Mouse (Mus musculus) stomach, embryonic 14.5 days (tissue): ENCODE results near the gene Cct5. TPM values are rescaled to one million over a fixed set of nuclear protein-coding genes. Genes with fewer than 3 reads are reported as not detected.
A peak's percentile ranks its signal among the peaks of the same experiment; 100 is the strongest.

Experiments used
- ATAC-seq: fragments of 200-750 bp; cut with Nextera tagmentation; 2 replicates; pipeline ENCODE4 v1.8.0; 2017; ENCODE audit warnings: low read depth, moderate TSS enrichment; ENCODE audit not compliant: insufficient number of reproducible peaks, insufficient read depth, low FRiP score
- H3K27ac ChIP-seq: fragments of 300-500 bp; sonication (generic); 2 replicates; pipeline ENCODE4 v1.5.1; 2014; ENCODE audit warnings: mild to moderate bottlenecking, low read length, moderate library complexity, mixed read lengths
- H3K27me3 ChIP-seq: fragments of 300-500 bp; sonication (generic); 2 replicates; pipeline ENCODE4 v1.6.1; 2014; ENCODE audit warnings: low read length, control low read depth, mixed read lengths; ENCODE audit not compliant: control insufficient read depth, insufficient read depth
- H3K36me3 ChIP-seq: fragments of 300-500 bp; sonication (generic); 2 replicates; pipeline ENCODE4 v1.6.1; 2014; ENCODE audit warnings: mild to moderate bottlenecking, control low read depth, low read length, moderate library complexity, mixed read lengths; ENCODE audit not compliant: control insufficient read depth, insufficient read depth
- H3K4me1 ChIP-seq: fragments of 300-500 bp; sonication (generic); 2 replicates; pipeline ENCODE4 v1.6.1; 2014; ENCODE audit warnings: low read length, control low read depth, mixed read lengths; ENCODE audit not compliant: control insufficient read depth, insufficient read depth
- H3K4me2 ChIP-seq: fragments of 300-500 bp; sonication (generic); replicated peaks from 2 replicates; pipeline ENCODE4 v1.6.1; 2014; ENCODE audit warnings: low read depth, low read length, control low read depth
- H3K4me3 ChIP-seq: fragments of 300-500 bp; sonication (generic); 2 replicates; pipeline ENCODE4 v1.5.1; 2014; ENCODE audit warnings: low read depth, low read length, control low read depth
- H3K9ac ChIP-seq: fragments of 300-500 bp; sonication (generic); replicated peaks from 2 replicates; pipeline ENCODE4 v1.6.1; 2014; ENCODE audit warnings: low read depth, mild to moderate bottlenecking, control low read depth, low read length, moderate library complexity, mixed read lengths
- H3K9me3 ChIP-seq: fragments of 300-500 bp; sonication (generic); 2 replicates; pipeline ENCODE4 v1.6.1; 2016; ENCODE audit warnings: low read depth, low read length, control low read depth; ENCODE audit not compliant: control insufficient read depth
- WGBS: fragments of 180-500 bp; shearing (Covaris S2); extraction: QIAGEN DNeasy Blood & Tissue Kit; methylation state at CpG from one replicate; pipeline ENCODE4 v1.1.7; 2014; 5-methylcytosine and 5-hydroxymethylcytosine counted together
- polyA plus RNA-seq: library from polyadenylated mRNA; unstranded; fragments of >200 nt; fragmentation: Nextera tagmentation; extraction: Ambion mirVana; gene quantifications from 2 replicates; pipeline ENCODE4 v1.2.1, GENCODE M21; 2014

Cct5 gene
- polyA plus RNA-seq, 1 experiment from 2014 or later = 533 TPM

DNA sequence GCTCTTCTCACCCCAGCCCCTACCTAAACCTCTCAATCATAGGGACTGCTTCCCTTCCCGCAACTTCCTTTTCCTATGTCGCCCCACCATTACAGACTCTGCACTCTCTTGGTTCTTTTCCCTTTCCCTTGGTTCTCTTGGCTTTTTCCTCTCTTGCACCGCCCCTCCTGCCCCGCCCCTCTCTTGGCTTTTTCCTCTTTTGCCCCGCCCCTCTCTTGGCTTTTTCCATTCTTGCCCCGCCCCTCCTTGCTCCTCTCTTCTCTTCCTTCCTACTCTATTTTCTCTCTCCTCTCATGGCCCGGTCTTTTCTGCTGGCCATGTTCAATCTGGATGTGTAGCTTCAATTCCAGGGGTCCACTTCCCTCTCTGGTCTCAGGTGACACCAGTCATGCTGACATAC is 34.2 kb downstream of the Cct5 start:
- no peaks in the 10 kb centered on the region for H3K9me3 ChIP-seq
- H3K4me3 ChIP-seq = no peak overlapping the region
- ATAC-seq = no peak
- H3K27me3 ChIP-seq = no peaks in the 10 kb centered on the region
- H3K27ac ChIP-seq = no peak overlapping the region
- no peak overlapping the region for H3K9ac ChIP-seq
- peaks cover 10% of the 10 kb centered on the region; the same call in 1 of the 2 replicates for H3K4me1 ChIP-seq
- no peaks in the 10 kb centered on the region for H3K36me3 ChIP-seq
- H3K4me2 ChIP-seq = no peak overlapping the region
- 68% methylated on average over 7 of the region's 7 CpGs for WGBS

GRCm38 (mm10) chr15:31565786-31566185 is 35.8 kb downstream of the Cct5 start:
- Histone ChIP-seq H3K4me1 (peaks cover 10% of the 10 kb centered on the region; the same call in 1 of the 2 replicates), H3K9me3 (no peaks in the 10 kb centered on the region), H3K36me3 (no peaks in the 10 kb centered on the region), H3K4me2 (no peak overlapping the region), H3K4me3 (no peak overlapping the region), H3K27ac (no peak overlapping the region), H3K9ac (no peak overlapping the region), H3K27me3 (no peaks in the 10 kb centered on the region)
- ATAC-seq = no peak
- WGBS = 73% methylated on average over 1 of the region's 1 CpGs

- peaks cover 10% of the 10 kb centered on the region; the same call in 1 of the 2 replicates for H3K4me1 ChIP-seq
- no peaks in the 10 kb centered on the region for H3K27me3 ChIP-seq
- no peak within 1 kb of the TSS for H3K27ac ChIP-seq
- H3K36me3 ChIP-seq = no peaks in the 10 kb centered on the region
- H3K4me2 ChIP-seq = no peak within 1 kb of the TSS
- no peak within 1 kb of the TSS for H3K4me3 ChIP-seq
- WGBS = 56% methylated on average over 5 of the region's 5 CpGs
- no peak within 1 kb of the TSS for H3K9ac ChIP-seq
- ATAC-seq = no peak
- no peaks in the 10 kb centered on the region for H3K9me3 ChIP-seq
Measured at GRCm38 (mm10) chr15:31565184-31565583, 36.4 kb downstream of the Cct5 start, which contains the start of gene Cmbl. Gene Cmbl (plus strand): TSS chr15:31565389.

- 43% methylated on average over 19 of the region's 19 CpGs for WGBS
- no peak overlapping the region for H3K4me3 ChIP-seq
- H3K9me3 ChIP-seq = no peaks in the 10 kb centered on the region
- peaks cover 8% of the 10 kb centered on the region; the same call in 1 of the 2 replicates for H3K4me1 ChIP-seq
- 0 out of 2 replicates have a peak overlapping the region, but pooled peaks have one; percentile 5 for H3K4me2 ChIP-seq
- H3K27me3 ChIP-seq = no peaks in the 10 kb centered on the region
- no peak overlapping the region for H3K9ac ChIP-seq
- no peak overlapping the region for H3K27ac ChIP-seq
- H3K36me3 ChIP-seq = no peaks in the 10 kb centered on the region
- ATAC-seq = no peak
Measured at GRCm38 (mm10) chr15:31563577-31564546, 37.7 kb downstream of the Cct5 start.

DNA sequence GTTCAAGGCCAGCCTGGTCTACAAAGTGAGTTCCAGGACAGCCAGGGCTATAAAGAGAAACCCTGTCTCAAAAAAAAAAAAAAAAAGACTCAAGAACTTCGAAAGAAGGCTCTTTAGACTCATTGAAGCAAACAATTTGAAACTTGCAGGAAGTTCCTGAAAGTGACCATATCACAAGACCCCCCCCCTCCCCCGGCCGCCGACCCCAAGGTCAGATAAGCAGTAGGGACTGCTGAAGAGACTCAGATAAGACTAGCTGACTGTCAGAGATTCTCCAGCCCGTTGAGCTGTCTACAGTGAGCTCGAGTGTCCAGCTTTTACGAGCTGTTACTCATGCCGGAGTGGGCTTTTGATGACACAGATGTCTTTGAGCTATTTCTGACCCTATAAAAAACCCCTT is 38.8 kb downstream of the Cct5 start:
- Histone ChIP-seq H3K36me3 (no peaks in the 10 kb centered on the region), H3K9me3 (no peaks in the 10 kb centered on the region), H3K4me1 (no peaks in the 10 kb centered on the region), H3K4me3 (no peak overlapping the region), H3K27ac (no peak overlapping the region), H3K9ac (no peak overlapping the region), H3K27me3 (no peaks in the 10 kb centered on the region), H3K4me2 (no peak overlapping the region)
- 65% methylated on average over 8 of the region's 8 CpGs for WGBS
- ATAC-seq = no peak

- Histone ChIP-seq H3K27me3 (no peaks in the 10 kb centered on the region), H3K27ac (no peak overlapping the region), H3K9ac (no peak overlapping the region), H3K4me2 (no peak overlapping the region), H3K4me1 (no peaks in the 10 kb centered on the region), H3K4me3 (no peak overlapping the region), H3K9me3 (no peaks in the 10 kb centered on the region), H3K36me3 (no peaks in the 10 kb centered on the region)
- ATAC-seq = no peak
- WGBS = 95% methylated on average over 4 of the region's 4 CpGs
Measured at GRCm38 (mm10) chr15:31561976-31562375, 39.6 kb downstream of the Cct5 start.

DNA sequence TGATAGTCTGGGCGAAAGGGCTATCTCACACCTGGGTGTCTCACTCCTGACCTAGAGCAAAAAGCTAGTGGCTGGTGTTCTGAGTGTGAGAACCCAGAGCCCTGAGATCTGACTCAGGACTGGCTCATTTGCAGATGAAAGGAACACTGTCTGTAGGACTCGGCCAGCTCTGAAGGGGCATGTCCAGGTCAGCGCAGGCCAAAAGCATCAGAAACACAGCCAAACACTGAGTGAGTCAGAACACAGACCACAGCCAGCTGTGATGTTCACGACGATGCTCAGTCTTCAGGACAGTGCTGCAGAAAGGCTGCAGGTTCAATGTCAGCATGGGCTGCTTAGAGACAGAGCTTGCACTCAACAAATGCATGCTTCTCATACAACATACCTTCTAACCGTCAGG is 40.2 kb downstream of the Cct5 start:
- Histone ChIP-seq H3K27ac (no peak overlapping the region), H3K4me3 (no peak overlapping the region), H3K9ac (no peak overlapping the region), H3K4me2 (no peak overlapping the region), H3K27me3 (no peaks in the 10 kb centered on the region), H3K36me3 (no peaks in the 10 kb centered on the region), H3K4me1 (no peaks in the 10 kb centered on the region), H3K9me3 (no peaks in the 10 kb centered on the region)
- no peak for ATAC-seq
- 85% methylated on average over 6 of the region's 6 CpGs for WGBS

- no peak for ATAC-seq
- Histone ChIP-seq H3K27me3 (no peaks in the 10 kb centered on the region), H3K27ac (no peak overlapping the region), H3K4me3 (no peak overlapping the region), H3K36me3 (no peaks in the 10 kb centered on the region), H3K4me2 (no peak overlapping the region), H3K4me1 (no peaks in the 10 kb centered on the region), H3K9me3 (no peaks in the 10 kb centered on the region), H3K9ac (no peak overlapping the region)
- 86% methylated on average over 2 of the region's 2 CpGs for WGBS
Measured at GRCm38 (mm10) chr15:31554855-31555254, 46.7 kb downstream of the Cct5 start.
